Mouse (Mus musculus): ENCODE data around the gene 1700017B05Rik. TPM values are rescaled to one million over a fixed set of nuclear protein-coding genes. Genes with fewer than 3 reads are reported as not detected.
"Not testable (repeated sequence)": the region's sequence is repeated elsewhere in the genome, so short reads cannot be mapped to it uniquely, and the experiment has no call there.

1700017B05Rik gene
- total RNA-seq, 2 experiments from 2014 or later, result 14.1 to 18.9 TPM

- no peak for DNase-seq (ENCODE audit: low spot score in 2 of 2)
Observed at GRCm38 (mm10) chr9:57248030-57248942, 14.1 kb downstream of the 1700017B05Rik start.

- no peak for DNase-seq (ENCODE audit: low spot score in 2 of 2)
Observed at GRCm38 (mm10) chr9:57247201-57247671, 15.2 kb downstream of the 1700017B05Rik start.

GRCm38 (mm10) chr9:57246482-57246881 lies 15.9 kb downstream of the 1700017B05Rik start:
- DNase-seq (ENCODE audit: low spot score in 2 of 2), result no peak

- no peak for DNase-seq (ENCODE audit: low spot score in 2 of 2)
Observed at GRCm38 (mm10) chr9:57244106-57244685, 18.2 kb downstream of the 1700017B05Rik start.

GRCm38 (mm10) chr9:57242916-57243315 lies 19.5 kb downstream of the 1700017B05Rik start:
- no peak for DNase-seq (ENCODE audit: low spot score in 2 of 2)

GRCm38 (mm10) chr9:57241111-57241510 lies 21.3 kb downstream of the 1700017B05Rik start:
- DNase-seq (ENCODE audit: low spot score in 2 of 2), result no peak

GRCm38 (mm10) chr9:57238220-57238619 lies 24.2 kb downstream of the 1700017B05Rik start:
- no peak for DNase-seq (ENCODE audit: low spot score in 2 of 2)

- no peak for DNase-seq (ENCODE audit: low spot score in 2 of 2)
Observed at GRCm38 (mm10) chr9:57237705-57238104, 24.7 kb downstream of the 1700017B05Rik start.

- no peak for DNase-seq (ENCODE audit: low spot score in 2 of 2)
Observed at GRCm38 (mm10) chr9:57236256-57236655, 26.2 kb downstream of the 1700017B05Rik start, which contains the start of gene Trcg1. TSS of gene Trcg1 (plus strand) at chr9:57236556.

- no peak for DNase-seq (ENCODE audit: low spot score in 2 of 2)
Observed at GRCm38 (mm10) chr9:57233767-57234166, 28.6 kb downstream of the 1700017B05Rik start.

- no peak for DNase-seq (ENCODE audit: low spot score in 2 of 2)
Observed at GRCm38 (mm10) chr9:57233142-57233541, 29.3 kb downstream of the 1700017B05Rik start.

GRCm38 (mm10) chr9:57232341-57232940 lies 30.0 kb downstream of the 1700017B05Rik start:
- no peak for DNase-seq (ENCODE audit: low spot score in 2 of 2)

- no peak for DNase-seq (ENCODE audit: low spot score in 2 of 2)
Observed at GRCm38 (mm10) chr9:57231536-57232255, 30.7 kb downstream of the 1700017B05Rik start.

GRCm38 (mm10) chr9:57230146-57230783 lies 32.1 kb downstream of the 1700017B05Rik start:
- DNase-seq (ENCODE audit: low spot score in 2 of 2), result no peak

- no peak for DNase-seq (ENCODE audit: low spot score in 2 of 2)
Observed at GRCm38 (mm10) chr9:57229726-57230125, 32.7 kb downstream of the 1700017B05Rik start.

GRCm38 (mm10) chr9:57228186-57228585 lies 34.2 kb downstream of the 1700017B05Rik start:
- DNase-seq (ENCODE audit: low spot score in 2 of 2), result no peak

- no peak for DNase-seq (ENCODE audit: low spot score in 2 of 2)
Observed at GRCm38 (mm10) chr9:57227203-57227602, 35.2 kb downstream of the 1700017B05Rik start.

GRCm38 (mm10) chr9:57226628-57227122 lies 35.7 kb downstream of the 1700017B05Rik start:
- not testable (repeated sequence) for DNase-seq (ENCODE audit: low spot score in 2 of 2)

GRCm38 (mm10) chr9:57225780-57226627 lies 36.4 kb downstream of the 1700017B05Rik start:
- no peak for DNase-seq (ENCODE audit: low spot score in 2 of 2)

Data from left cerebral cortex, adult 18-20 months (tissue).